Mouse (Mus musculus) heart, adult 2 months (tissue): ENCODE measurements at regions not wholly inside any gene's neighbourhood (a gene's known extent, or its start where the extent isn't known, plus 50 kb on each side); places are given as distances from the start of the nearest gene placed in this dataset.

ENCODE experiments used
- CTCF ChIP-seq: fragments of 200-600 bp; IDR thresholded peaks from 2 replicates; pipeline ENCODE4 v1.8.1; 2022; ENCODE audit warnings: antibody characterized with exemption, mild to moderate bottlenecking, moderate library complexity
- EP300 ChIP-seq: fragments of 200-500 bp; IDR thresholded peaks from 2 replicates; pipeline ENCODE4 v1.6.1; 2011; ENCODE audit warnings: low read depth, low read length, control low read depth; ENCODE audit not compliant: insufficient read depth
- POLR2A ChIP-seq: fragments of 200-500 bp; IDR thresholded peaks from 2 replicates; pipeline ENCODE4 v1.6.1; 2011; ENCODE audit warnings: mild to moderate bottlenecking, low read depth, low read length, control low read depth; ENCODE audit not compliant: insufficient read depth

GRCm38 (mm10) chr8:8488191-8488694, 172.8 kb downstream of the Efnb2 start:
- TF ChIP-seq CTCF (no peak), POLR2A (no peak), EP300 (no peak)
